In the genomic region with DNA sequence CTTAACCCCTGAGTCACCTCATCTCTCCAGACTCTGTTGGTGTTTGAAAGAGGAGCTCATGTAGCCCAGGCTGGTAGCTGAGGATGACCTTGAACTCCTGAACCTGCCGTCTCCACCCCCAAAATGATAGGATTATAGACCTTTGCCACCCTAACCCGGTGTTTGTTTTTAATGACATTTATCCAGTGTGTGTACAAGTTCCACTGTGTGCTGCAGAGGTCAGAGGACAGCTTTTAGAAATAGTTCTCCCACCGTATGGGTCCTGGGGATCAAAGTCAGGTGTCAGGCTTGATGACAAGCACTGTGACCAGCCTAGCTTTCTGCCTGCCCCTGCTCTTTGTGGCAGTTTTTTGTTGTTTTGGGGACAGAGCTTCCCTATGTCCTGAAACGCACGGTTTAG, we compare ENCODE assay signal across 13 mouse cellular contexts. TPM values are rescaled to one million over a fixed set of nuclear protein-coding genes. Genes with fewer than 3 reads are reported as not detected.
DNase-seq lines count a peak whose midpoint lies in the region; ATAC-seq and TF ChIP-seq lines count a peak whose summit lies in the region.
"Had no signal": no experiment of that assay in that cellular context is flagged by ENCODE, and none has a peak within 500 bp of the region (broad histone marks: within the 10 kb centered on the region; RNA-seq: fewer than 3 reads in every experiment).

No protein-coding gene starts in this region.

- TF ChIP-seq EP300 in liver, postnatal 0 days (IDR thresholded peaks at IDR 0.05; ENCODE audit: low read depth): peak; percentile 71; the same call in 1 of the 2 replicates

- 45% methylated on average over 5 of the region's 5 CpGs for WGBS in heart, embryonic 15.5 days
- WGBS in liver, postnatal 0 days (ENCODE audit: insufficient replicate concordance): 47% methylated on average over 5 of the region's 5 CpGs
- WGBS in hindbrain, embryonic 12.5 days: 56% methylated on average over 5 of the region's 5 CpGs
- WGBS in hindbrain, embryonic 14.5 days: 57% methylated on average over 5 of the region's 5 CpGs

- peaks cover 22% of the 10 kb centered on the region for H3K4me1 ChIP-seq in heart, embryonic 15.5 days (replicated peaks)
- H3K4me1 ChIP-seq in embryonic fibroblast, embryonic 13.5 days (ENCODE audit: control insufficient read depth, insufficient read depth, low read length): peaks cover 4% of the 10 kb centered on the region; the same call in 1 of the 2 replicates
- H3K4me1 ChIP-seq in liver, postnatal 0 days (ENCODE audit: insufficient read depth): peaks cover 16% of the 10 kb centered on the region
- H3K4me1 ChIP-seq in hindbrain, embryonic 12.5 days: peaks cover 5% of the 10 kb centered on the region
- H3K4me1 ChIP-seq in hindbrain, embryonic 14.5 days (replicated peaks; ENCODE audit: control insufficient read depth, insufficient read depth, low read length): 0 out of 2 replicates have a peak, but pooled peaks cover 2% of the 10 kb centered on the region

- no peak for ATAC-seq in heart, embryonic 15.5 days (replicated peaks; ENCODE audit: insufficient number of reproducible peaks, insufficient read depth, low FRiP score, low read depth)
- peak; percentile 84 for ATAC-seq in liver, postnatal 0 days
- no peak for ATAC-seq in hindbrain, embryonic 12.5 days (ENCODE audit: low FRiP score)
- no peak for ATAC-seq in hindbrain, embryonic 14.5 days (ENCODE audit: low FRiP score)
- ATAC-seq: CD4-positive, CD25-positive, alpha-beta regulatory T cell, adult 4 months had no signal

- H3K9me3 ChIP-seq in heart, embryonic 15.5 days (replicated peaks): no peaks in the 10 kb centered on the region
- H3K9me3 ChIP-seq in liver, postnatal 0 days (ENCODE audit: low read length): no peaks in the 10 kb centered on the region
- no peaks in the 10 kb centered on the region for H3K9me3 ChIP-seq in hindbrain, embryonic 12.5 days (replicated peaks)
- H3K9me3 ChIP-seq in hindbrain, embryonic 14.5 days (ENCODE audit: control insufficient read depth, low read length): no peaks in the 10 kb centered on the region
- H3K9me3 ChIP-seq: neural tube, embryonic 12.5 days had no signal

- peak overlapping the region; percentile 65 for H3K4me2 ChIP-seq in heart, embryonic 15.5 days
- peak overlapping the region; percentile 38; the same call in 1 of the 2 replicates for H3K4me2 ChIP-seq in liver, postnatal 0 days (ENCODE audit: low read depth, low read length)
- no peak overlapping the region for H3K4me2 ChIP-seq in hindbrain, embryonic 12.5 days (replicated peaks)
- H3K4me2 ChIP-seq in hindbrain, embryonic 14.5 days (replicated peaks): no peak overlapping the region
- H3K4me2 ChIP-seq: neural tube, embryonic 12.5 days had no signal

- no peak for TF ChIP-seq CTCF in embryonic fibroblast, embryonic 13.5 days (IDR thresholded peaks at IDR 0.05; ENCODE audit: borderline replicate concordance, insufficient read depth, low read length)
- no peak for TF ChIP-seq CTCF in liver, postnatal 0 days (IDR thresholded peaks at IDR 0.05; ENCODE audit: low read depth)

- H3K36me3 ChIP-seq in heart, embryonic 15.5 days: no peaks in the 10 kb centered on the region
- no peaks in the 10 kb centered on the region for H3K36me3 ChIP-seq in liver, postnatal 0 days (replicated peaks; ENCODE audit: insufficient read depth, low read length)
- H3K36me3 ChIP-seq in hindbrain, embryonic 12.5 days: no peaks in the 10 kb centered on the region
- no peaks in the 10 kb centered on the region for H3K36me3 ChIP-seq in hindbrain, embryonic 14.5 days (replicated peaks; ENCODE audit: control insufficient read depth, insufficient read depth)
- H3K36me3 ChIP-seq: neural tube, embryonic 12.5 days had no signal

- TF ChIP-seq POLR2A in embryonic fibroblast, embryonic 13.5 days (IDR thresholded peaks at IDR 0.05; ENCODE audit: low read depth, low read length): no peak

- H3K9ac ChIP-seq in heart, embryonic 15.5 days: no peak overlapping the region
- H3K9ac ChIP-seq in liver, postnatal 0 days (replicated peaks): peak overlapping the region; percentile 56
- no peak overlapping the region for H3K9ac ChIP-seq in hindbrain, embryonic 12.5 days
- H3K9ac ChIP-seq in hindbrain, embryonic 14.5 days: no peak overlapping the region; the same call in 1 of the 2 replicates
- H3K9ac ChIP-seq: neural tube, embryonic 12.5 days had no signal

- peak overlapping the region; percentile 80 for H3K27ac ChIP-seq in heart, embryonic 15.5 days
- H3K27ac ChIP-seq in embryonic fibroblast, embryonic 13.5 days (ENCODE audit: insufficient read depth, low read length): peak overlapping the region; percentile 16
- H3K27ac ChIP-seq in liver, postnatal 0 days (ENCODE audit: low read depth): peak overlapping the region; percentile 93
- no peak overlapping the region for H3K27ac ChIP-seq in hindbrain, embryonic 12.5 days
- no peak overlapping the region for H3K27ac ChIP-seq in hindbrain, embryonic 14.5 days
- H3K27ac ChIP-seq: neural tube, embryonic 12.5 days had no signal

- no peaks in the 10 kb centered on the region for H3K27me3 ChIP-seq in heart, embryonic 15.5 days
- no peaks in the 10 kb centered on the region for H3K27me3 ChIP-seq in liver, postnatal 0 days (ENCODE audit: insufficient read depth, low read length)
- no peaks in the 10 kb centered on the region; the same call in 1 of the 2 replicates for H3K27me3 ChIP-seq in hindbrain, embryonic 12.5 days
- H3K27me3 ChIP-seq in hindbrain, embryonic 14.5 days (ENCODE audit: control insufficient read depth, insufficient read depth, low read length): no peaks in the 10 kb centered on the region
- H3K27me3 ChIP-seq: neural tube, embryonic 12.5 days had no signal

- DNase-seq in heart, adult 8-10 months (ENCODE audit: low spot score): no peak
- peak; percentile 35 for DNase-seq in R1 (ENCODE audit: low read depth, low spot score)
- DNase-seq in liver, postnatal 0 days: peak; percentile 23
- DNase-seq in hindbrain, embryonic 14.5 days (ENCODE audit: low spot score): no peak
- DNase-seq: cerebellum, postnatal 25 days; kidney, adult 11 months; lung, adult 2 months had no signal

- no peak overlapping the region for H3K4me3 ChIP-seq in heart, embryonic 15.5 days
- no peak overlapping the region for H3K4me3 ChIP-seq in embryonic fibroblast, embryonic 13.5 days (ENCODE audit: insufficient read depth, low read length)
- H3K4me3 ChIP-seq in liver, postnatal 0 days (ENCODE audit: low read depth, low read length): no peak overlapping the region
- H3K4me3 ChIP-seq in hindbrain, embryonic 12.5 days: no peak overlapping the region
- no peak overlapping the region for H3K4me3 ChIP-seq in hindbrain, embryonic 14.5 days (replicated peaks; ENCODE audit: low read length)
- H3K4me3 ChIP-seq: erythroblast, embryonic 14.5 days; neural tube, embryonic 12.5 days had no signal

RNA-seq across cellular contexts. Expression of gene Atxn2, which starts 11.2 kb away (rescaled TPM):
- 59.4 and 63.7 TPM in 2 replicates for polyA plus RNA-seq in heart, embryonic 15.5 days (2015; fragmentation: Nextera tagmentation; extraction: Ambion mirVana)
- total RNA-seq in heart, adult 8-10 months (2022): 100 to 1,000 TPM; 143 to 153 (median 147) TPM
- polyA plus RNA-seq in embryonic fibroblast, embryonic 13.5 days (2011; ENCODE audit: insufficient read length, low read depth, missing spikeins): 174 and 196 TPM in 2 replicates
- 31.6 and 42.8 TPM in 2 replicates for polyA plus RNA-seq in liver, postnatal 0 days (2015; fragmentation: Nextera tagmentation; extraction: Ambion mirVana)
- polyA plus RNA-seq in hindbrain, embryonic 12.5 days (2016; fragmentation: Nextera tagmentation; extraction: Ambion mirVana): 95.3 and 102 TPM in 2 replicates
- polyA plus RNA-seq in hindbrain, embryonic 14.5 days (2014; fragmentation: Nextera tagmentation; extraction: Ambion mirVana): 81.6 and 90.5 TPM in 2 replicates

RNA-seq across cellular contexts. Expression of gene Brap, which starts 39.5 kb away (rescaled TPM):
- 22.7 and 28.5 TPM in 2 replicates for polyA plus RNA-seq in heart, embryonic 15.5 days (2015; fragmentation: Nextera tagmentation; extraction: Ambion mirVana)
- 10 to 100 TPM; 26.0 to 30.9 (median 29.3) TPM for total RNA-seq in heart, adult 8-10 months (2022)
- polyA plus RNA-seq in embryonic fibroblast, embryonic 13.5 days (2011; ENCODE audit: insufficient read length, low read depth, missing spikeins): 41.4 and 46.3 TPM in 2 replicates
- 37.9 and 41.0 TPM in 2 replicates for polyA plus RNA-seq in liver, postnatal 0 days (2015; fragmentation: Nextera tagmentation; extraction: Ambion mirVana)
- 51.5 and 52.8 TPM in 2 replicates for polyA plus RNA-seq in hindbrain, embryonic 12.5 days (2016; fragmentation: Nextera tagmentation; extraction: Ambion mirVana)
- polyA plus RNA-seq in hindbrain, embryonic 14.5 days (2014; fragmentation: Nextera tagmentation; extraction: Ambion mirVana): 41.5 and 47.3 TPM in 2 replicates

RNA-seq across cellular contexts. Expression of gene Acad10, which starts 39.6 kb away (rescaled TPM):
- polyA plus RNA-seq in heart, embryonic 15.5 days (2015; fragmentation: Nextera tagmentation; extraction: Ambion mirVana): 1.6 and 2.5 TPM in 2 replicates
- total RNA-seq in heart, adult 8-10 months (2022): 10 to 100 TPM; 26.3 to 29.6 (median 26.9) TPM
- polyA plus RNA-seq in embryonic fibroblast, embryonic 13.5 days (2011; ENCODE audit: insufficient read length, low read depth, missing spikeins): 2.3 and 2.7 TPM in 2 replicates
- 5.9 and 6.5 TPM in 2 replicates for polyA plus RNA-seq in liver, postnatal 0 days (2015; fragmentation: Nextera tagmentation; extraction: Ambion mirVana)
- 1.9 TPM in 2 replicates for polyA plus RNA-seq in hindbrain, embryonic 12.5 days (2016; fragmentation: Nextera tagmentation; extraction: Ambion mirVana)
- 1.7 and 2.2 TPM in 2 replicates for polyA plus RNA-seq in hindbrain, embryonic 14.5 days (2014; fragmentation: Nextera tagmentation; extraction: Ambion mirVana)

Comparison
In these comparisons a context has a peak if more than half of its experiments do, and no peak if none do; other contexts are left out.
1. H3K27ac ChIP-seq: peak in heart, embryonic 15.5 days (single experiment), embryonic fibroblast, embryonic 13.5 days (single experiment) and liver, postnatal 0 days (single experiment); none in hindbrain, embryonic 12.5 days (single experiment) and hindbrain, embryonic 14.5 days (single experiment).
2. H3K4me2 ChIP-seq: peak in heart, embryonic 15.5 days (single experiment) and liver, postnatal 0 days (single experiment); none in hindbrain, embryonic 12.5 days (single experiment) and hindbrain, embryonic 14.5 days (single experiment).
3. DNase-seq: peak in R1 (single experiment) and liver, postnatal 0 days (single experiment); none in heart, adult 8-10 months (single experiment) and hindbrain, embryonic 14.5 days (single experiment).